Mouse (Mus musculus): ENCODE measurements around the gene Lrp6.

The Lrp6 gene

GRCm38 (mm10) chr6:134431583-134431982 lies 135.2 kb downstream of the Lrp6 start:
- DNase-seq = no peak

- no peak for DNase-seq
Measured at GRCm38 (mm10) chr6:134430161-134430799, 136.5 kb downstream of the Lrp6 start.

DNA sequence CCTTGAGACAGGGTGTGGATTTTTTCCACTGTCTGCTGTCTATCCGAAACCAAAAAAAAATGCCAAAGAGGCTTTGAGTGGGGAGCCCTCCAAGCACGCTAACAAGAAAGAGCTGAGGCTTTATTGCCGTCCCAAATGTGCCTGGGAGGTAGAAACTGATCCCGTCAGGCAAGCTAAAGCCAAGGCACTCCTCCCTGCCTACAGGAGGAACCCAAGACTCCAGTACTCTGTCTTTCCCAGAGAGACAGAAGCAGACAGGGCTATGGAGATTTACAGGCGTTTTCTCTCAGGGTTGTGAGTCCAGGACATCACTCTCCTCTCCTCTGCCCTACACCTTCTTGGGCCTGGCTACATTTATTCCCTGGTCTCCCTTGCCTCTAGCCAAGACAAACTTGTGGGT lies 138.3 kb downstream of the Lrp6 start:
- no peak for DNase-seq

- DNase-seq = peak; percentile 24
Measured at GRCm38 (mm10) chr6:134427165-134427564, 139.6 kb downstream of the Lrp6 start.

GRCm38 (mm10) chr6:134425216-134425717 lies 141.5 kb downstream of the Lrp6 start:
- DNase-seq = peak; percentile 86

DNA sequence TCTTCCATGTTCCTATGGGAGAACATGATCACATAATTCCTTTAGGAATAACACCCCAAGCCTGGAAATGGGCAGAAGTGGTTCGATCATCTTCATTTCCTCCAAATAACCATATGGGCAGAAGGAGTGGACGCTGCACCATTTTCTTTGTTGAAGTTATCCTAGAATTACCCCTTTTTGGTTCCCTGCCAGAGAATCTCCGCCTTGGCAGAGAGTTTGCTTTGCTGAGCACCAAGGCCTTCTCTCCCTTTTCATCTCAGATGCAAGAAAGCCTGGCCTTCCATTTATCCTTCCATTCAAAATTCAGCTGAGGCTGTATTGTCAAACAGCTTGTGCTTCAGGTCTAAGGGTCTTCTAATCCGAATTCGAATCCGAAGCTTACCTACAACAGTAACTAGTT lies 144.8 kb downstream of the Lrp6 start:
- no peak for DNase-seq

GRCm38 (mm10) chr6:134420375-134420774 lies 146.4 kb downstream of the Lrp6 start:
- no peak for DNase-seq

DNA sequence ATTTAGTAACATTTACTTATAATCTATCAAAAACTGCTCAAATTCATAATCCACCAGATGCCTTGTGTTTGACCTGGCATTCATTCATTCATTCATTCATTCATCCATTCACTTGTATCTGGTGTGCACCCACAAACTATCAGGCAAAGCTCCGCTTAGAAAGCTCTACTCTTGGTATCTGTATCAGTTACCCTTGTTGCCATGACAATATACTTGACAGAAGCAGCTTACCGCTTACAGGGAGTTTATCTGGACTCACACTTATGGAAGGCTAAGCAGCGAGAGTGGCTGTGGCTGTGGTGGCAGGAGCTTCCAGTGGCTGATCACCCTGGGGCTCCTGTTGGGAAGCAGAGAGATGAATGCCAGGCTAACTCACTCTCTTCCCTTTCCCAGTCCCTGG lies 148.9 kb downstream of the Lrp6 start:
- DNase-seq = peak; percentile 15

- no peak for DNase-seq
Measured at GRCm38 (mm10) chr6:134416556-134417105, 150.1 kb downstream of the Lrp6 start.

- no peak for DNase-seq
Measured at GRCm38 (mm10) chr6:134414532-134414883, 152.3 kb downstream of the Lrp6 start.

GRCm38 (mm10) chr6:134413706-134414531 lies 152.8 kb downstream of the Lrp6 start:
- no peak for DNase-seq

DNA sequence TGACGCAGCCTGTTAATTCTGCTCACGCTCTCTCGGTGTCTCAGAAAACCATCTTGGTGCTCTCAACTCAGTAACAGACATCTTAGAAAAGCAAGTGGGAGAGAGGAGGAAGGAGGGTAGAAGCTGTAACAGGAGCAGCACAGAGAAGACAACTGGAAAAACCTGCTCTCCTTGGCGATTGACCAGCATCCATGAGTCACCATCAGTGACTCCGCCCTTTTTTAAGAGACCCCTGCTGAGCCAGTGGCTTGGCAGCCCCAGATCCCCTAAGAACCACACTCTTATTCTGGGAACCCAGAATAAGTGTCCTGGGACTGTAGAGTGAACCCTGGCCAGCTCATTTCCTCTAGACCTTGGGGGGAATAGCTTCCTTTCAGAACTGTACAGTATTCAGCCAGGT lies 159.5 kb downstream of the Lrp6 start:
- DNase-seq = no peak

- no peak for DNase-seq
Measured at GRCm38 (mm10) chr6:134403684-134404070, 163.1 kb downstream of the Lrp6 start.

- DNase-seq = peak; percentile 78
Measured at GRCm38 (mm10) chr6:134402914-134403683, 163.7 kb downstream of the Lrp6 start.
